Mouse (Mus musculus): Measurements from ENCODE around the gene Il17f.

GRCm38 (mm10) chr1:20820959-20821358 lies 30.5 kb upstream of the Il17f start:
- no peak for TF ChIP-seq EP300 (IDR thresholded peaks at IDR 0.05; ENCODE audit: low read depth)
- no peak for TF ChIP-seq CTCF (IDR thresholded peaks at IDR 0.05; ENCODE audit: low read depth)

All from liver, embryonic 14.5 days (tissue).